Mouse (Mus musculus) neural tube, embryonic 14.5 days (tissue): Measurements from ENCODE around the gene Gm33543. TPM values are rescaled to one million over a fixed set of nuclear protein-coding genes. Genes with fewer than 3 reads are reported as not detected.

Experiments used
- ATAC-seq: fragments of 200-750 bp; cut with Nextera tagmentation; 2 replicates; pipeline ENCODE4 v1.8.0; 2017; ENCODE audit warnings: low read depth, mild to moderate bottlenecking, moderate TSS enrichment, moderate library complexity
- H3K27ac ChIP-seq: fragments of 300-500 bp; sonication (generic); 2 replicates; pipeline ENCODE4 v1.5.1; 2014; ENCODE audit warnings: low read depth, mild to moderate bottlenecking, control low read depth, low read length, moderate library complexity, mixed read lengths
- H3K27me3 ChIP-seq: fragments of 300-500 bp; sonication (generic); 2 replicates; pipeline ENCODE4 v1.6.1; 2014; ENCODE audit warnings: low read length; ENCODE audit not compliant: control insufficient read depth, insufficient read depth
- H3K36me3 ChIP-seq: fragments of 300-500 bp; sonication (generic); 2 replicates; pipeline ENCODE4 v1.6.1; 2014; ENCODE audit warnings: low read length, mixed read lengths; ENCODE audit not compliant: control insufficient read depth, insufficient read depth
- H3K4me1 ChIP-seq: fragments of 300-500 bp; sonication (generic); 2 replicates; pipeline ENCODE4 v1.6.1; 2014; ENCODE audit warnings: low read length; ENCODE audit not compliant: control insufficient read depth, insufficient read depth
- H3K4me2 ChIP-seq: fragments of 300-500 bp; sonication (generic); 2 replicates; pipeline ENCODE4 v1.6.1; 2014; ENCODE audit warnings: mild to moderate bottlenecking, low read depth, low read length, control low read depth
- H3K4me3 ChIP-seq: fragments of 300-500 bp; sonication (generic); 2 replicates; pipeline ENCODE4 v1.5.1; 2014; ENCODE audit warnings: low read depth, low read length, control low read depth, mixed read lengths
- H3K9ac ChIP-seq: fragments of 300-500 bp; sonication (generic); replicated peaks from 2 replicates; pipeline ENCODE4 v1.6.1; 2014; ENCODE audit warnings: low read depth, mild to moderate bottlenecking, control low read depth, low read length, mixed read lengths
- H3K9me3 ChIP-seq: fragments of 300-500 bp; sonication (generic); 2 replicates; pipeline ENCODE4 v1.6.1; 2016; ENCODE audit warnings: low read length; ENCODE audit not compliant: control insufficient read depth
- WGBS: fragments of 180-500 bp; shearing (Covaris S2); extraction: QIAGEN DNeasy Blood & Tissue Kit; methylation state at CpG from one replicate; pipeline ENCODE4 v1.1.7; 2014; 5-methylcytosine and 5-hydroxymethylcytosine counted together
- polyA plus RNA-seq: library from polyadenylated mRNA; unstranded; fragments of >200 nt; fragmentation: Nextera tagmentation; extraction: Ambion mirVana; gene quantifications from 2 replicates; pipeline ENCODE4 v1.2.1, GENCODE M21; 2014

The Gm33543 gene
- polyA plus RNA-seq, 1 experiment from 2014 or later: not detected

DNA sequence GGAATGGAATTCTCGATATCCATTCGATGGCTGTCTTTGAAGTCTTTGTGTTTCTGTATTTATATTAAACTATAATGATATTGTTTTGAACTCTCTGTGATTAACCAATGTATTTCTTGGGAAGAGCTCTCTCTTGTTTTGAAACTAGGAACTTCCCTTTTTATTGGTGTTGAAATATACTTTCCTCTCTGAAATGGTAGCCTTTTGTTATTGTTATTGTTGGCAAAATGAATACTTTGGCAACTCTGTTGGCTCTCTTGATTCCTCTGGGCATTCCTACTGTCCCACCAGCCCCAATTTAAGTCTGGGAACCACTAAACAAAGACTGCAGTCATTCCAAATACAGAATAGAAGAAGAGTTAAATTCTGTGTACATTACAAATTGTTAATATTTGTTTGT is 24.9 kb upstream of the Gm33543 start:
- Histone ChIP-seq H3K27me3 (no peaks in the 10 kb centered on the region), H3K27ac (no peak overlapping the region), H3K4me2 (no peak overlapping the region), H3K4me3 (no peak overlapping the region), H3K9me3 (no peaks in the 10 kb centered on the region), H3K9ac (no peak overlapping the region), H3K4me1 (no peaks in the 10 kb centered on the region), H3K36me3 (no peaks in the 10 kb centered on the region)
- WGBS: 93% methylated on average over 2 of the region's 2 CpGs
- ATAC-seq: no peak

DNA sequence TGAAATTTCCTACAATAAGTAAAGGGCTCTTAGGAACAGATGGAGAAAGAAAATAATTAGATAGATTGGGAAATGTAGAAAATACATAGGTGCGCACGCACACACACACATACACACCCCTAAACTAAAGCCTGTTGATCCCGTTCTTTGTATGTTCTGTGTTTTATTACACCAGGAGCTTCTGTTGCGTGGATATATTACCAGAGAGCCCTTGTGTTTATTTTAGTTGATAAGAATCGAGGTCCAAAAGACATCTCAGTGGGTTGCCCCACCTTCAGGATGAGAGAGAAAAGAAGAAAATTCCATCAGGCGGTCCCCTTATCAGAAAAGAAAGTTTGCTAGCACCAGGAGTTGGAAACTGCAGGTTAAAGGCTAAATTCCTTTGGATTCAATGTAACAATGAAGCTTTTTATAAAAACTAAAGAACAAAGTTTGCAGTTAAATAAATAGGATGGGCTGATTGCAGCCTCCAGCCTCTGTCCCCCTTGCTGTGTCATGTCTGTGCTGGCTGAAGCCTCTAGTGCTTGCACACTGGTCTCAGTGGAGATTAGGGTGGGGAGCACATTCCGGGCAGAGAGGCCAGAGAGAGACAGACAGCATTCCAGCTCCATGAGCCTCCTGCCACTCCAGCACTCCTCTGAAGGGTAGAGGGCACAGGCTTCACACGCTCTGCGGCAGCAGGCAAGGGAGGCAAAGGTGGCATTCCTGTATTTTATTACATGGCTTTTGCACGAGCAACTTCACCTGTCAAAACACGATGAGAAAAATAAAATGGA is 21.8 kb upstream of the Gm33543 start:
- no peak overlapping the region for H3K27ac ChIP-seq
- 71% methylated on average over 11 of the region's 11 CpGs for WGBS
- H3K36me3 ChIP-seq: no peaks in the 10 kb centered on the region
- H3K4me2 ChIP-seq: no peak overlapping the region
- H3K9ac ChIP-seq: no peak overlapping the region
- no peak overlapping the region for H3K4me3 ChIP-seq
- no peak for ATAC-seq
- no peaks in the 10 kb centered on the region for H3K4me1 ChIP-seq
- H3K27me3 ChIP-seq: no peaks in the 10 kb centered on the region
- no peaks in the 10 kb centered on the region for H3K9me3 ChIP-seq

DNA sequence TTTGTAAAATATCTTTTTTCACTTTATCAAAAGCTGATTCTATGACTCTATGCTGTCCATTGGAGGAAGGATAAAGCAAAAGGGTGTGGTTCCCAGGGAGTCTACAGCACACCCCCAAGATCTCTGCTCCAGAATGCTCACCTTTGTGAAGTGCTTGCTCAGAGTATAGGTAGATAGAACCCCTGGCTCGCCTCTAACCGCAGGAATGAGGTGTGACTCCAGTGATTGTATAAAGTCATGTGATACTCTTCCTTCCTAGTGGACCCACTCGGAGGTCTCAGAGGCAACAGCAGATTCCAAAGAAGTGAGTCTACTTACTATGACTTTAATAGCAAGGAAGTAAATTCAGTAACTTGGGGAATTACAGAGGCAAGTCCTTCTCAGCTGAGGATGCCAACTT is 19.9 kb upstream of the Gm33543 start:
- H3K4me1 ChIP-seq: no peaks in the 10 kb centered on the region
- no peak overlapping the region for H3K27ac ChIP-seq

DNA sequence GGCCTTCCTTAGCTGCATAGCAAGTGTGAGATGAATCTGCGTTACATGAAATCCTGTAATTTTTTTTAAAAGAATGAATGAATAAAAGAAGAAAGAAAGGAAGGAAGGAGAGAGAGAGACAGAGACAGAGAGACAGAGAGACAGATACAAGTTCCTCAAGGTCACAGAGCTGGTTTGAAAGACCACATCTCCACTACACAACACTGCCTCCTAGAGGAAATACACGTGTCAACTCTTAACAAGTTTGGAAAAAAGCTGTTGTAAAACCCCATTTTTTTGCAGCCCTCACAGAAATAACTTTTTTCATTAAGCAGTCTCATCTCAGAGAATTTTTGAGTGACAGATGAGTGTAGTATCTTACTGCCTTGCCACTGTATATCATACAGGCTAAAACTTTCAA is 15.4 kb upstream of the Gm33543 start:
- no peaks in the 10 kb centered on the region for H3K4me1 ChIP-seq
- H3K4me3 ChIP-seq: no peak overlapping the region
- no peaks in the 10 kb centered on the region for H3K9me3 ChIP-seq
- WGBS: 32% methylated on average over 2 of the region's 2 CpGs
- no peak overlapping the region for H3K4me2 ChIP-seq
- H3K27me3 ChIP-seq: no peaks in the 10 kb centered on the region
- H3K27ac ChIP-seq: no peak overlapping the region
- no peak overlapping the region for H3K9ac ChIP-seq
- no peaks in the 10 kb centered on the region for H3K36me3 ChIP-seq
- ATAC-seq: no peak

More for the DNA sequence above, 19.9 kb upstream of the Gm33543 start:
- 83% methylated on average over 3 of the region's 3 CpGs for WGBS
- Histone ChIP-seq H3K27me3 (no peaks in the 10 kb centered on the region), H3K36me3 (no peaks in the 10 kb centered on the region), H3K4me3 (no peak overlapping the region), H3K4me2 (no peak overlapping the region), H3K9ac (no peak overlapping the region), H3K9me3 (no peaks in the 10 kb centered on the region)
- no peak for ATAC-seq

DNA sequence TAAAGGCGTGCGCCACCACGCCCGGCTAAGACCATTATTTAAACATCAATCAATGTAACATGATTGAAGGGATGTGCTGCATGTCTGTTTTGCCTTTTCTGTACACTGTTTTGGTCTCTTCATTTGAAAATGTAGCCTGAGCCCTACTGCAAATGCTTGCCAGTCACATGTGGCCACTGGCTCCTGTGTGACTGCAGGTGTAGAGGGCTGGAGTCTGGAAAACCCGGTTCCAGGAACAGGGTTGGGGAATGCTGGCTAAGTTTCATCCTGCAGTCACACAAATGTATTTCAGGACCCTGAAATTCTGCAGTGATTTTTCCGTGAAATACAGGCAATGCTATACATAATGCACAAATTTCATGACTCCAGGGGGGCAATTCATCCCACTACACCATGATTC is 12.7 kb upstream of the Gm33543 start:
- WGBS: 94% methylated on average over 6 of the region's 6 CpGs
- no peak overlapping the region for H3K4me2 ChIP-seq
- no peak overlapping the region for H3K9ac ChIP-seq
- no peaks in the 10 kb centered on the region for H3K27me3 ChIP-seq
- H3K4me1 ChIP-seq: no peaks in the 10 kb centered on the region
- no peaks in the 10 kb centered on the region for H3K36me3 ChIP-seq
- no peaks in the 10 kb centered on the region for H3K9me3 ChIP-seq
- ATAC-seq: no peak
- no peak overlapping the region for H3K4me3 ChIP-seq
- no peak overlapping the region for H3K27ac ChIP-seq

DNA sequence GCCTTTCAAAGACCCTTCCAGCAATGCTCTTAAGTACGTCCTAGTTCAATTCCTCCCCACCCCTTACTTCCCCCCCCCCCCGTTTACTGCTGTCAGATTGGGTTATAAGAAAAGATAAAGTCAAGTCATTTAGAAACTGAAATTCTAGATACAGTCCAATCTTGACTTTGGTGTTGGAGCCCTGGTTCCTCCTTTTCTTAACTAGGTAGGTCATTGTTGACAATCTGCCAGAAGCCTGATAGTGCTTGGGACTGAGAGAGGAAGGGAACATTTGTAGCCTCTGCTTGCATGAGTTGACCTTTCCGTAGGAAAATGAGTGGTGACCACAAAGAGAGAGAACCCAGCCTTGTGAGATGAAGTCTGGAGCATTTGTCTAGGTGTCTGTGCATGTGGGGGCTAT is 7.8 kb upstream of the Gm33543 start:
- no peaks in the 10 kb centered on the region for H3K4me1 ChIP-seq
- no peak overlapping the region for H3K4me2 ChIP-seq
- no peaks in the 10 kb centered on the region for H3K27me3 ChIP-seq
- no peaks in the 10 kb centered on the region for H3K9me3 ChIP-seq
- WGBS: 93% methylated on average over 3 of the region's 3 CpGs
- H3K9ac ChIP-seq: no peak overlapping the region
- no peak overlapping the region for H3K4me3 ChIP-seq
- ATAC-seq: no peak
- no peak overlapping the region for H3K27ac ChIP-seq
- H3K36me3 ChIP-seq: no peaks in the 10 kb centered on the region

DNA sequence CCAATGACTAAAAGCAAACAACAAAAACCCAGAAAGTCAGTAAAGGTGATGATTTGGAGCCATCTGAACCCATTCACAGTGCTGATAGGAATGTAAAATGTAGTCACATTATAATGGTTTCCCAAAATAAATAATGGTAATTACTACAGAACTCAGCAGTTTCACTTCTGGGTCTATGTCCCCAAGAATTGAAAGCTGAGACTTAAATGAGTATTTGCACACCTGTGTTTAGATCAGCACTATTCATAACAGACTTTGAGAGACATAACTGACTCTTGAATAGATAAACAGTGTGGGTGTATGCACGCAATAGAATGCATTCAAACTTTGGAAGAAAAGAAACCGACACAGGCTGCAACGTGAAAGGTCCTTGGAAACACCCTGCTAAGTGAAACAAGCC is 4.0 kb upstream of the Gm33543 start:
- H3K4me2 ChIP-seq: no peak overlapping the region
- no peaks in the 10 kb centered on the region for H3K9me3 ChIP-seq
- no peaks in the 10 kb centered on the region for H3K36me3 ChIP-seq
- no peaks in the 10 kb centered on the region for H3K4me1 ChIP-seq
- 78% methylated on average over 3 of the region's 3 CpGs for whole genome bisulfite sequencing
- no peak overlapping the region for H3K4me3 ChIP-seq
- no peak overlapping the region for H3K27ac ChIP-seq
- no peak for ATAC-seq
- no peaks in the 10 kb centered on the region for H3K27me3 ChIP-seq
- no peak overlapping the region for H3K9ac ChIP-seq

DNA sequence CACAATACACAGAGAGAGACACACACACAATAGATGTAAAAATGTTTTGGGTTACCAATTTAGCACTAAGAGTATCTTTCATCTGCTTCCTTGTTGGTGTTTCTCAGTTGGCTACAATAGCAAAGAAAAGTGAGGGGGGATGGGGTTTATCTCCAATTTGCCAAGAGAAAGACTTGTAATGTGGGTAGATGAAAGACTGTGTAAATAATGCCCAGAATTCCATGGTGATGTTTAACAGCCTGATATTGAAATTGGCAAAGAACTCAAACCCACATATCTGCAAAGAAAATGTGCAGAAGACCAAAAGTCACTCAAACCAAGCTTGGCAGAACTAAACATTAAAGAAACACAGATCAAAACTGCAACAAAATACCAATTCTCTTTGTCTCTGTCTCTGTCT is 3.6 kb upstream of the Gm33543 start:
- H3K27ac ChIP-seq: no peak overlapping the region
- H3K9ac ChIP-seq: no peak overlapping the region
- H3K9me3 ChIP-seq: no peaks in the 10 kb centered on the region
- H3K27me3 ChIP-seq: no peaks in the 10 kb centered on the region
- H3K4me2 ChIP-seq: no peak overlapping the region
- no peaks in the 10 kb centered on the region for H3K36me3 ChIP-seq
- no peaks in the 10 kb centered on the region for H3K4me1 ChIP-seq
- ATAC-seq: no peak
- no peak overlapping the region for H3K4me3 ChIP-seq

DNA sequence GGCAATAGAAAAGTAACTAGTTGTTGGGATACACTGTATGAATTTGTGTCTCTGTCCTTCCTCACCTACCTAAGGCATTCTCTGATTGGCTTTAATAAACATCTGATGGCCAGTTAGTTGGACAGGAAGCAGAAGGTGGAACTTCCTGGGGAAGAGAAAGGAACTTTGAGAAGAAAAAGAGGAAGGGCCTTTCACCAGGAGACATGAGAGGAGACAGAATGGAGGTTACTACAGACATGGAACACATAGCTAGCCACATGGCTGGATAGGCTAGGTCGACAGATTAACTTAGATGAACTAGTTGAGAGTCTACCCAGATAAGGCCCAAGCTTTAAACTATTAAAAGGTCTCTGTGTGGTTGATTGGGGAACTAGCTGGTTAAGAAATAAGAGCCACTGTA is 1.1 kb upstream of the Gm33543 start:
- no peaks in the 10 kb centered on the region for H3K27me3 ChIP-seq
- H3K4me1 ChIP-seq: no peaks in the 10 kb centered on the region
- H3K4me2 ChIP-seq: no peak overlapping the region
- H3K36me3 ChIP-seq: no peaks in the 10 kb centered on the region
- ATAC-seq: no peak
- no peak overlapping the region for H3K9ac ChIP-seq
- no peaks in the 10 kb centered on the region for H3K9me3 ChIP-seq
- H3K27ac ChIP-seq: no peak overlapping the region
- no peak overlapping the region for H3K4me3 ChIP-seq
- 100% methylated on average over 1 of the region's 1 CpGs for WGBS
